Mouse (Mus musculus) adrenal gland, postnatal 36 days (tissue): ENCODE measurements at regions not wholly inside any gene's neighbourhood (a gene's known extent, or its start where the extent isn't known, plus 50 kb on each side); places are given as distances from the start of the nearest gene placed in this dataset.
A peak's percentile ranks its signal among the peaks of the same experiment; 100 is the strongest.

ENCODE experiments used
- DNase-seq, 2 experiments: peaks; one replicate each; pipeline ENCODE4 v3.0.0; 2021; ENCODE audit warnings: mixed read lengths in 1 of 2

- DNase-seq, result peak in 1 of 2 experiments; percentile 14
Measured at GRCm38 (mm10) chr9:116511450-116511849, 336.3 kb upstream of the Tgfbr2 start.

- no peak for DNase-seq
Measured at GRCm38 (mm10) chr9:116507756-116508155, 332.6 kb upstream of the Tgfbr2 start.

- no peak for DNase-seq
Measured at GRCm38 (mm10) chr9:116502831-116503230, 327.7 kb upstream of the Tgfbr2 start.

- DNase-seq, result no peak
Measured at GRCm38 (mm10) chr9:116500951-116501350, 325.8 kb upstream of the Tgfbr2 start.

GRCm38 (mm10) chr9:116491227-116491626, 316.1 kb upstream of the Tgfbr2 start:
- DNase-seq, result no peak

GRCm38 (mm10) chr9:116489787-116490186, 314.6 kb upstream of the Tgfbr2 start:
- DNase-seq, result peak; percentile 14 to 39

GRCm38 (mm10) chr9:116489273-116489672, 314.1 kb upstream of the Tgfbr2 start:
- DNase-seq, result no peak

GRCm38 (mm10) chr9:116477309-116477708, 302.1 kb upstream of the Tgfbr2 start:
- no peak for DNase-seq

GRCm38 (mm10) chr9:116475206-116475955, 300.2 kb upstream of the Tgfbr2 start:
- no peak for DNase-seq

GRCm38 (mm10) chr9:116472855-116473254, 297.7 kb upstream of the Tgfbr2 start:
- no peak for DNase-seq

GRCm38 (mm10) chr9:116468569-116469250, 293.6 kb upstream of the Tgfbr2 start:
- no peak for DNase-seq

GRCm38 (mm10) chr9:116466336-116466735, 291.2 kb upstream of the Tgfbr2 start:
- peak in 1 of 2 experiments; percentile 22 for DNase-seq

GRCm38 (mm10) chr9:116464626-116465025, 289.5 kb upstream of the Tgfbr2 start:
- no peak for DNase-seq

- no peak for DNase-seq
Measured at GRCm38 (mm10) chr9:116462232-116462631, 287.1 kb upstream of the Tgfbr2 start.

- DNase-seq, result no peak
Measured at GRCm38 (mm10) chr9:116460022-116460421, 284.9 kb upstream of the Tgfbr2 start.

- no peak for DNase-seq
Measured at GRCm38 (mm10) chr9:116452050-116452449, 276.9 kb upstream of the Tgfbr2 start.

- no peak for DNase-seq
Measured at GRCm38 (mm10) chr9:116450829-116451228, 275.7 kb upstream of the Tgfbr2 start.

- DNase-seq, result no peak
Measured at GRCm38 (mm10) chr9:116447734-116448133, 272.6 kb upstream of the Tgfbr2 start.

- DNase-seq, result no peak
Measured at GRCm38 (mm10) chr9:116438580-116438979, 263.4 kb upstream of the Tgfbr2 start.

GRCm38 (mm10) chr9:116434414-116434813, 259.3 kb upstream of the Tgfbr2 start:
- no peak for DNase-seq

- no peak for DNase-seq
Measured at GRCm38 (mm10) chr9:116429061-116429460, 253.9 kb upstream of the Tgfbr2 start.

GRCm38 (mm10) chr9:116428475-116428874, 253.3 kb upstream of the Tgfbr2 start:
- no peak for DNase-seq

GRCm38 (mm10) chr9:116427278-116427677, 252.1 kb upstream of the Tgfbr2 start:
- DNase-seq, result no peak
